Mouse (Mus musculus) MEL (cell line): ENCODE results near the gene Nisch. TPM values are rescaled to one million over a fixed set of nuclear protein-coding genes. Genes with fewer than 3 reads are reported as not detected.

Source experiments
- DNase-seq: peaks from one replicate; pipeline ENCODE4 v3.0.0; 2011; ENCODE audit warnings: low read depth, low spot score
- H3K27ac ChIP-seq: 2 replicates; pipeline ENCODE4 v1.5.1; 2012; ENCODE audit warnings: low read depth, mild to moderate bottlenecking, control low read depth, low read length, moderate library complexity; ENCODE audit not compliant: control insufficient read depth
- H3K27me3 ChIP-seq, 2 experiments: fragments of 150-350 bp in 1 of 2; sonication (generic) in 1 of 2; 2 replicates each; pipeline ENCODE4 v1.6.1; 2012; ENCODE audit warnings: low read length in 2 of 2, mild to moderate bottlenecking in 2 of 2, improper control_type of control experiment in 1 of 2, moderate library complexity in 1 of 2; ENCODE audit not compliant: insufficient read depth in 2 of 2, control insufficient read depth in 1 of 2
- H3K36me3 ChIP-seq, 2 experiments: 2 replicates each; pipeline ENCODE4 v1.6.1; 2012 to 2014; ENCODE audit warnings: low read length in 2 of 2, improper control_type of control experiment in 1 of 2, inconsistent platforms in 1 of 2, mild to moderate bottlenecking in 1 of 2; ENCODE audit not compliant: insufficient read depth in 2 of 2, control insufficient read depth in 1 of 2
- H3K4me1 ChIP-seq, 2 experiments: fragments of 150-350 bp in 1 of 2; sonication (generic) in 1 of 2; 2 replicates each; pipeline ENCODE4 v1.6.1; 2012; ENCODE audit warnings: low read length in 2 of 2, improper control_type of control experiment in 1 of 2, mild to moderate bottlenecking in 1 of 2; ENCODE audit not compliant: insufficient read depth in 2 of 2, control insufficient read depth in 1 of 2
- H3K4me3 ChIP-seq, 2 experiments: fragments of 150-350 bp in 1 of 2; sonication (generic) in 1 of 2; 2 replicates each; pipeline ENCODE4 v1.5.1; 2012; ENCODE audit warnings: low read depth in 2 of 2, low read length in 2 of 2, mild to moderate bottlenecking in 2 of 2, moderate library complexity in 2 of 2, control low read depth in 1 of 2, improper control_type of control experiment in 1 of 2; ENCODE audit not compliant: control insufficient read depth in 1 of 2, insufficient read depth in 1 of 2
- H3K79me2 ChIP-seq: 2 replicates; pipeline ENCODE4 v1.6.1; 2012; ENCODE audit warnings: mild to moderate bottlenecking, low read length, moderate library complexity; ENCODE audit not compliant: control insufficient read depth, poor library complexity, insufficient read depth
- H3K9ac ChIP-seq: 2 replicates; pipeline ENCODE4 v1.6.1; 2012; ENCODE audit warnings: low read depth, mild to moderate bottlenecking, control low read depth, low read length, moderate library complexity; ENCODE audit not compliant: control insufficient read depth, poor library complexity, severe bottlenecking
- H3K9me3 ChIP-seq: fragments of 150-350 bp; sonication (generic); replicated peaks from 2 replicates; pipeline ENCODE4 v1.6.1; 2012; ENCODE audit warnings: mild to moderate bottlenecking, low read length, improper control_type of control experiment, moderate library complexity; ENCODE audit not compliant: insufficient read depth
- CHD1 ChIP-seq: IDR thresholded peaks from 2 replicates; pipeline ENCODE4 v1.6.1; 2012; ENCODE audit warnings: low read depth, mild to moderate bottlenecking, inconsistent platforms, low read length, improper control_type of control experiment
- CHD2 ChIP-seq: IDR thresholded peaks from 2 replicates; pipeline ENCODE4 v1.6.1; 2011; ENCODE audit warnings: low read length, improper control_type of control experiment
- CTCF ChIP-seq, 3 experiments: IDR thresholded peaks in 2 of 3; conservative IDR thresholded peaks in 1 of 3; 2 replicates each; pipeline ENCODE4 v1.5.1; 2011 to 2012; ENCODE audit warnings: low read length in 3 of 3, low read depth in 2 of 3, mild to moderate bottlenecking in 2 of 3, improper control_type of control experiment in 1 of 3, inconsistent platforms in 1 of 3, mixed read lengths in 1 of 3, moderate library complexity in 1 of 3; ENCODE audit not compliant: control insufficient read depth in 1 of 3, insufficient read depth in 1 of 3, poor library complexity in 1 of 3, severe bottlenecking in 1 of 3
- ELF1 ChIP-seq: IDR thresholded peaks from 2 replicates; pipeline ENCODE4 v1.6.1; 2014; ENCODE audit warnings: low read depth, mild to moderate bottlenecking, inconsistent platforms, low read length, improper control_type of control experiment, moderate library complexity
- HCFC1 ChIP-seq: IDR thresholded peaks from 2 replicates; pipeline ENCODE4 v1.6.1; 2012; ENCODE audit warnings: low read depth, mild to moderate bottlenecking, inconsistent platforms, low read length, improper control_type of control experiment, moderate library complexity
- KAT2A ChIP-seq: conservative IDR thresholded peaks from 2 replicates; pipeline ENCODE4 v1.6.1; 2012; ENCODE audit warnings: low read depth, low read length, improper control_type of control experiment, inconsistent platforms
- MYB ChIP-seq: IDR thresholded peaks from 2 replicates; pipeline ENCODE4 v1.6.1; 2011; ENCODE audit warnings: mild to moderate bottlenecking, low read depth, low read length, improper control_type of control experiment
- MYC ChIP-seq: IDR thresholded peaks from 2 replicates; pipeline ENCODE4 v1.6.1; 2011; ENCODE audit warnings: low read depth, mild to moderate bottlenecking, low read length, improper control_type of control experiment, moderate library complexity
- NELFE ChIP-seq: IDR thresholded peaks from 2 replicates; pipeline ENCODE4 v1.6.1; 2011; ENCODE audit warnings: low read depth, low read length, improper control_type of control experiment
- NRF1 ChIP-seq: IDR thresholded peaks from 2 replicates; pipeline ENCODE4 v1.6.1; 2014; ENCODE audit warnings: low read depth, mild to moderate bottlenecking, inconsistent platforms, low read length, improper control_type of control experiment, moderate library complexity; ENCODE audit not compliant: poor library complexity, insufficient read depth, severe bottlenecking
- POLR2A ChIP-seq, 2 experiments: IDR thresholded peaks; 2 replicates each; pipeline ENCODE4 v1.6.1; 2011 to 2012; ENCODE audit warnings: low read length in 2 of 2, mild to moderate bottlenecking in 2 of 2, control low read depth in 1 of 2, improper control_type of control experiment in 1 of 2, low read depth in 1 of 2, moderate library complexity in 1 of 2; ENCODE audit not compliant: control insufficient read depth in 1 of 2, insufficient read depth in 1 of 2, poor library complexity in 1 of 2
- POLR2AphosphoS5 ChIP-seq: IDR thresholded peaks from 2 replicates; pipeline ENCODE4 v1.6.1; 2012; ENCODE audit warnings: low read depth, borderline replicate concordance, mild to moderate bottlenecking, inconsistent platforms, low read length, moderate library complexity, mixed read lengths
- RAD21 ChIP-seq: IDR thresholded peaks from 2 replicates; pipeline ENCODE4 v1.6.1; 2011; ENCODE audit warnings: mild to moderate bottlenecking, low read depth, low read length, improper control_type of control experiment
- SIN3A ChIP-seq: IDR thresholded peaks from 2 replicates; pipeline ENCODE4 v1.6.1; 2012; ENCODE audit warnings: low read length, improper control_type of control experiment, inconsistent platforms
- TAL1 ChIP-seq: IDR thresholded peaks from 2 replicates; pipeline ENCODE4 v1.6.1; 2012; ENCODE audit warnings: mild to moderate bottlenecking, inconsistent platforms, low read length, moderate library complexity, mixed read lengths
- TBP ChIP-seq: IDR thresholded peaks from 2 replicates; pipeline ENCODE4 v1.8.0; 2011; ENCODE audit warnings: low read depth, low read length, improper control_type of control experiment
- TCF12 ChIP-seq: IDR thresholded peaks from 2 replicates; pipeline ENCODE4 v1.6.1; 2014; ENCODE audit warnings: low read depth, mild to moderate bottlenecking, inconsistent platforms, low read length, improper control_type of control experiment, moderate library complexity
- UBTF ChIP-seq: IDR thresholded peaks from 2 replicates; pipeline ENCODE4 v1.6.1; 2012; ENCODE audit warnings: low read depth, mild to moderate bottlenecking, inconsistent platforms, low read length, improper control_type of control experiment, moderate library complexity, borderline replicate concordance; ENCODE audit not compliant: insufficient read depth
- USF1 ChIP-seq: IDR thresholded peaks from 2 replicates; pipeline ENCODE4 v1.6.1; 2014; ENCODE audit warnings: low read depth, mild to moderate bottlenecking, inconsistent platforms, low read length, improper control_type of control experiment, moderate library complexity
- ZMIZ1 ChIP-seq: IDR thresholded peaks from 2 replicates; pipeline ENCODE4 v1.6.1; 2012; ENCODE audit warnings: low read depth, mild to moderate bottlenecking, inconsistent platforms, low read length, improper control_type of control experiment, moderate library complexity
- polyA plus RNA-seq, 2 experiments: library from polyadenylated mRNA; stranded (reverse) in 1 of 2; unstranded in 1 of 2; fragments of >175 nt in 1 of 2; fragments of >200 nt in 1 of 2; gene quantifications; 2 replicates each; pipeline versions ENCODE4 v1.2.1 to v1.2.4; 2012; ENCODE audit warnings: low replicate concordance in 2 of 2, low read depth in 1 of 2; ENCODE audit not compliant: insufficient read length in 2 of 2, insufficient read depth in 1 of 2, missing spikeins in 1 of 2
- total RNA-seq: library from RNA; depleted of rRNA; stranded (reverse); fragments of 300-350 nt; gene quantifications from 2 replicates; pipeline ENCODE4 v1.2.3, GENCODE M21; 2012

Nisch gene
- total and polyA plus RNA-seq, 3 experiments, result 53.0 to 154 TPM; not detected in 1

GRCm38 (mm10) chr14:31208084-31208483, 8.7 kb downstream of the Nisch start, which contains the start of gene Tnnc1:
TSS of gene Tnnc1 (plus strand) at chr14:31208312.
- H3K27me3 ChIP-seq, result no peaks in the 10 kb centered on the region; a peak in 1 of 4 replicates
- no peak for TF ChIP-seq MYC
- no peak for TF ChIP-seq CHD2
- TF ChIP-seq NRF1, result no peak
- no peak for TF ChIP-seq RAD21
- no peak for TF ChIP-seq SIN3A
- no peak for TF ChIP-seq ELF1
- no peak for TF ChIP-seq CHD1
- TF ChIP-seq POLR2AphosphoS5, result no peak
- no peak for TF ChIP-seq KAT2A
- no peak for TF ChIP-seq USF1
- TF ChIP-seq NELFE, result no peak
- TF ChIP-seq HCFC1, result no peak
- TF ChIP-seq POLR2A (IDR thresholded peaks at IDR 0.05; ENCODE audit: control insufficient read depth in 1 of 2, insufficient read depth in 1 of 2, low read depth in 1 of 2, low read length in 2 of 2, poor library complexity in 1 of 2), result no peak
- TF ChIP-seq ZMIZ1, result no peak
- no peak for TF ChIP-seq TCF12
- TF ChIP-seq CTCF (IDR thresholded peaks at IDR 0.05 in 2 of 3, conservative IDR thresholded peaks at IDR 0.05 in 1 of 3; ENCODE audit: control insufficient read depth in 1 of 3, insufficient read depth in 1 of 3, low read depth in 2 of 3, low read length in 3 of 3, poor library complexity in 1 of 3, severe bottlenecking in 1 of 3), result no peak
- no peak for TF ChIP-seq TAL1
- TF ChIP-seq UBTF, result no peak
- H3K36me3 ChIP-seq, result peaks cover 3 to 10% of the 10 kb centered on the region in 2 experiments; a peak in 3 of 4 replicates
- H3K4me1 ChIP-seq, result peaks cover 3 to 11% of the 10 kb centered on the region in 2 experiments; a peak in 3 of 4 replicates
- DNase-seq, result no peak
- peaks cover 19% of the 10 kb centered on the region for H3K79me2 ChIP-seq
- H3K4me3 ChIP-seq, result peak within 1 kb of the TSS; percentile 77 to 87
- no peak within 1 kb of the TSS for H3K27ac ChIP-seq
- H3K9ac ChIP-seq, result peak within 1 kb of the TSS; percentile 77
- H3K9me3 ChIP-seq, result no peaks in the 10 kb centered on the region

GRCm38 (mm10) chr14:31207070-31207830, 9.5 kb downstream of the Nisch start:
- Histone ChIP-seq H3K79me2 (peaks cover 19% of the 10 kb centered on the region), H3K4me3 (peak overlapping the region; percentile 77 to 87), H3K27ac (no peak overlapping the region), H3K36me3 (peaks cover 3 to 14% of the 10 kb centered on the region in 2 experiments; a peak in 3 of 4 replicates), H3K27me3 (no peaks in the 10 kb centered on the region), H3K9ac (peak overlapping the region; percentile 77), H3K4me1 (peaks cover 3 to 11% of the 10 kb centered on the region in 2 experiments; a peak in 3 of 4 replicates), H3K9me3 (no peaks in the 10 kb centered on the region)
- TF ChIP-seq TBP (0 out of 2 replicates have a peak, but pooled peaks have one; percentile 3), MYB (no peak), UBTF (no peak), TAL1 (peak; percentile 63), TCF12 (no peak)
- DNase-seq, result no peak
